Mouse (Mus musculus) megakaryocyte, embryonic 14.5 days (primary cell): ENCODE measurements around the gene Ino80b.
A peak's percentile ranks its signal among the peaks of the same experiment; 100 is the strongest.

Experiments used
- FLI1 ChIP-seq: IDR thresholded peaks from 2 replicates; pipeline ENCODE4 v1.6.1; 2012; ENCODE audit warnings: low read length, inconsistent platforms, mixed read lengths
- GATA1 ChIP-seq: IDR thresholded peaks from 3 replicates; pipeline ENCODE4 v1.6.1; 2012; ENCODE audit warnings: mixed read lengths, low read length, inconsistent platforms, borderline replicate concordance

- TF ChIP-seq GATA1 (no peak), FLI1 (peak; percentile 50; the same call in 1 of the 2 replicates)
Measured at GRCm38 (mm10) chr6:83108762-83109668, 16.2 kb downstream of the Ino80b start, which contains the start of gene Mrpl53.
